Mouse (Mus musculus): ENCODE results near the gene Mylk4. TPM values are rescaled to one million over a fixed set of nuclear protein-coding genes. Genes with fewer than 3 reads are reported as not detected.

Mylk4 gene
- polyA plus RNA-seq, 1 experiment from 2014 or later: 0.10 TPM

DNA sequence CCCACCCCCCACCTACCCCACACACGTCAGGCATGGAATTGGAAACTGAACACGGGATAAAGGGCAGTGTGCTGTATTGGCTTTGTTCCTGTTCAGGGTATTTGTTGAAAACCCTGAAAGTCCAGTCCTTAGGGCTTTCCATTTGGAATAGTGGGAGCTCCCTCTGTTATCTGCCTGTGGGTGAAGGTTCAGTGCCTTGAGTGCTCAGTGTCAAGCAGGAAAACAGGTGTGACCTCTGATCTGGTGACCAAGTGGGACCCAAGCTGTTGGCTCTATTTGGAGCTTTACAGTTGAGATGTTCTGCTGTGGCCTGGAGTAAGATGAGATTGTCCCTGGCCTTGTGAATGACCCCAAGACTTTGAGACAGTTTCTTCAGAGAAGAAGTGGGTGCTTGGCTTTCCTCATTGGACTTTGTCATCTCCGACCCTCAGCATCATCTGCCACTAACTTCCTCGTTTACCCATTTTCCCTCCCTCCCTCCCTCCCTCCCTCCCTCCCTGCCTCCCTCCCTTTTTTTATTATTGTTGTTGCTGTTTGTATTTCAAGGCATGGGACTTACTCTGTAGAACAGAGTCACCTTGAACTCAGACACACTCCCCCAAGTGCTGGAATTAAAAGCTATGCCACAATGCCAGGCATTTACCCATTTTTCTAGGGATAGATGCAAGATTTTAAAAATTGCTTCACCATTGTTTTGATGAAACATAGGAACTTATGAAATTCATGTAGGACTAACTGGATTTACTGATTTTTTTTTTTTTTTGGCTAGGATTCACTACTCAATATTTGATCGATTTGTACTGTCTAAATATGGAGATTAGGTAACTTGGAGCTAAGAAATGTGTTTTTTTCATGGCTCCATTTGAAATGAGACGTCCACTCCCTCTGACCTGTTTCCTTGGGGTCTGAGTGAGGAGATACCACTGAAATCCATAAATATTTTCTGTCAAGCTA is 40.9 kb upstream of the Mylk4 start:
- Histone ChIP-seq H3K27me3 (ENCODE audit: control insufficient read depth, insufficient read depth, low read depth, low read length) (no peaks in the 10 kb centered on the region), H3K4me3 (ENCODE audit: low read depth, low read length) (no peak overlapping the region), H3K9ac (ENCODE audit: low read depth, low read length) (no peak overlapping the region), H3K36me3 (ENCODE audit: control insufficient read depth, insufficient read depth, low read length) (peaks cover 20% of the 10 kb centered on the region), H3K4me2 (ENCODE audit: low read length) (no peak overlapping the region), H3K27ac (ENCODE audit: low read length) (no peak overlapping the region), H3K9me3 (replicated peaks; ENCODE audit: control insufficient read depth, low read length, poor library complexity, severe bottlenecking) (no peaks in the 10 kb centered on the region), H3K4me1 (ENCODE audit: control insufficient read depth, insufficient read depth, low read length) (no peaks in the 10 kb centered on the region)
- WGBS: 82% methylated on average over 6 of the region's 6 CpGs
- no peak for ATAC-seq

- Histone ChIP-seq H3K9me3 (replicated peaks; ENCODE audit: control insufficient read depth, low read length, poor library complexity, severe bottlenecking) (no peaks in the 10 kb centered on the region), H3K9ac (ENCODE audit: low read depth, low read length) (no peak overlapping the region), H3K27me3 (ENCODE audit: control insufficient read depth, insufficient read depth, low read depth, low read length) (no peaks in the 10 kb centered on the region), H3K27ac (ENCODE audit: low read length) (no peak overlapping the region), H3K4me2 (ENCODE audit: low read length) (no peak overlapping the region), H3K36me3 (ENCODE audit: control insufficient read depth, insufficient read depth, low read length) (peaks cover 26% of the 10 kb centered on the region), H3K4me3 (ENCODE audit: low read depth, low read length) (no peak overlapping the region), H3K4me1 (ENCODE audit: control insufficient read depth, insufficient read depth, low read length) (no peaks in the 10 kb centered on the region)
- 91% methylated on average over 6 of the region's 6 CpGs for WGBS
- ATAC-seq: no peak
Observed at GRCm38 (mm10) chr13:32823126-32823525, 39.4 kb upstream of the Mylk4 start.

DNA sequence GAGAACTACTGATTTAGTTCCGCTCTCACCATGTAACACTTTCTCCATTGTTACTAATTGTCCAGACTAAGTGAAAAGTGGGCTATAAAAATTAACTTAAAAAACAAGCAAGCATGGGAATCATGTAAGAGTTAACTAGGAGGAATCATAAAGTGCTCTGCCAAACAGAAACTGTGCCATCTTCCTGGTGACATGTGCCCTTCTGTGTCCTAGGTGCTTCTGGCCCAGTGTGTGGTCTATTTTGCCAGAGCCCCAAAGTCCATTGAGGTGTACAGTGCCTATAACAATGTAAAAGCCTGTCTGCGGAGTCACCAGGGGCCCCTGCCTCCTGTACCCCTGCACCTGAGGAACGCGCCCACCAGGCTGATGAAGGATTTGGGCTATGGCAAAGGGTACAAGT is 37.9 kb upstream of the Mylk4 start:
- Histone ChIP-seq H3K9ac (ENCODE audit: low read depth, low read length) (no peak overlapping the region), H3K4me1 (ENCODE audit: control insufficient read depth, insufficient read depth, low read length) (no peaks in the 10 kb centered on the region), H3K9me3 (replicated peaks; ENCODE audit: control insufficient read depth, low read length, poor library complexity, severe bottlenecking) (no peaks in the 10 kb centered on the region), H3K27me3 (ENCODE audit: control insufficient read depth, insufficient read depth, low read depth, low read length) (no peaks in the 10 kb centered on the region), H3K4me3 (ENCODE audit: low read depth, low read length) (no peak overlapping the region), H3K4me2 (ENCODE audit: low read length) (no peak overlapping the region), H3K36me3 (ENCODE audit: control insufficient read depth, insufficient read depth, low read length) (peaks cover 26% of the 10 kb centered on the region), H3K27ac (ENCODE audit: low read length) (no peak overlapping the region)
- 96% methylated on average over 4 of the region's 4 CpGs for WGBS
- ATAC-seq: no peak

DNA sequence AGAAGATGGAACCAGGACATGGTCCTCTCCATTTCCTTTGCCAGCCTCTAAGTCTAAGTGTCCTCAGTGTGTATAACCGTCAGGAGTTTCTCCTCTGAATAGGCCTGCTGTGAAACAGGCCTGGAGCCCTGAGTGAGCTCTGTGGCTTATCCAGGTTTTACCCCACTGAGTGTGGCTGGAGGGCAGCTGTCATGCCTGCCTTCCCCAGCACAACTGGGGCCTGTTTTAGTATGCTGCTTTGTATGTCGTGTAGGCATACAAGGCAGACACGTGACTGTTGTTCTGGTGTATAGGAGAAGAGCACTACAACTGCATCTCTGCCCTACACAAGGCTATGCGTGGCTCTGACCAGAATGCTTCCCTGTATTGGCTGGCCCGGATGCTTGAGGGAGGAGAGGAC is 36.2 kb upstream of the Mylk4 start:
- Histone ChIP-seq H3K9me3 (replicated peaks; ENCODE audit: control insufficient read depth, low read length, poor library complexity, severe bottlenecking) (no peaks in the 10 kb centered on the region), H3K9ac (ENCODE audit: low read depth, low read length) (no peak overlapping the region), H3K36me3 (ENCODE audit: control insufficient read depth, insufficient read depth, low read length) (peaks cover 33% of the 10 kb centered on the region), H3K27me3 (ENCODE audit: control insufficient read depth, insufficient read depth, low read depth, low read length) (no peaks in the 10 kb centered on the region), H3K27ac (ENCODE audit: low read length) (no peak overlapping the region), H3K4me1 (ENCODE audit: control insufficient read depth, insufficient read depth, low read length) (no peaks in the 10 kb centered on the region), H3K4me3 (ENCODE audit: low read depth, low read length) (no peak overlapping the region), H3K4me2 (ENCODE audit: low read length) (no peak overlapping the region)
- 93% methylated on average over 5 of the region's 5 CpGs for WGBS
- ATAC-seq: peak; percentile 15; the same call in 1 of the 2 replicates

DNA sequence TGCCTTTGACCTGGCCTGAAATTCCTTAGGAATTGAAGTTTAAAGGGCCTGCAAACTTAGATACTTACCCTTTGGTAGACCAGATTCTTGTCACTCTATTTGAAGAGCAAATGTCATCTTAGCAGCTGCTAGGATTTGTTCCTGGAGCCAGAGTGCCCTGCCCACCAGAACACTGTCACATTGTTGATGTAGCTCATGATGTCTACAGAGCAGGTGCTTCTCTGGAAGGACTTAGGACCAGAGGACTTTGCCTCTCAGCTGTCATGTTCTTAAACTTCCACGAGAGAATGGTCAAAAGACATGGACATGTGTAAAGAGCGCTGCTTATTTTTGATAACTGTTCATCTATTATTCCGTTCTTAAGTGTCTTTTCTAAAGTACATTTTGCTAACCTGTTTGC is 35.5 kb upstream of the Mylk4 start:
- H3K27me3 ChIP-seq (ENCODE audit: control insufficient read depth, insufficient read depth, low read depth, low read length): no peaks in the 10 kb centered on the region
- no peak for ATAC-seq
- no peaks in the 10 kb centered on the region for H3K4me1 ChIP-seq (ENCODE audit: control insufficient read depth, insufficient read depth, low read length)
- no peak overlapping the region for H3K27ac ChIP-seq (ENCODE audit: low read length)
- H3K9ac ChIP-seq (ENCODE audit: low read depth, low read length): no peak overlapping the region
- no peak overlapping the region for H3K4me2 ChIP-seq (ENCODE audit: low read length)
- H3K36me3 ChIP-seq (ENCODE audit: control insufficient read depth, insufficient read depth, low read length): peaks cover 36% of the 10 kb centered on the region
- no peaks in the 10 kb centered on the region for H3K9me3 ChIP-seq (replicated peaks; ENCODE audit: control insufficient read depth, low read length, poor library complexity, severe bottlenecking)
- 98% methylated on average over 3 of the region's 3 CpGs for WGBS
- H3K4me3 ChIP-seq (ENCODE audit: low read depth, low read length): no peak overlapping the region

DNA sequence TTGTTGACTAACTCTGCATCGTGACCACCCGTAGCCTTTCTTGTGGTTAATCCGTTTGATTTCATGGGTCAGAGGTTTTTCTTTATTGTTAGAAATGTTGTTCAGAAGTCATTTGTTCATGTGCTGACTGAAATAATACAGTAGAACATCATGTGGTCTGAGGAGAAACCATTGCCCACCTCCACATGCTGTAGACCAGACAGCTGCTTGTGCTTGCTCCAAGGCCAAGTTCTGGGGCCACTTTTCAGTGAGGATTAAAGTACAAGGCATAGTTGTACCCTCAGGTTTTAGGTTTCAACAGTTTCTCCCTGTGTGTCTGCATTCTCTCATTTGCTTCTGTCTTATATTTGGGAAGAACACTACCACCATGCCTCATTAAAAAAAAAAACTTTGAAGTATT is 23.9 kb upstream of the Mylk4 start:
- Histone ChIP-seq H3K4me3 (ENCODE audit: low read depth, low read length) (no peak overlapping the region), H3K27ac (ENCODE audit: low read length) (no peak overlapping the region), H3K4me1 (ENCODE audit: control insufficient read depth, insufficient read depth, low read length) (peaks cover 21% of the 10 kb centered on the region), H3K9me3 (replicated peaks; ENCODE audit: control insufficient read depth, low read length, poor library complexity, severe bottlenecking) (no peaks in the 10 kb centered on the region), H3K9ac (ENCODE audit: low read depth, low read length) (no peak overlapping the region), H3K4me2 (ENCODE audit: low read length) (no peak overlapping the region), H3K36me3 (ENCODE audit: control insufficient read depth, insufficient read depth, low read length) (peaks cover 19% of the 10 kb centered on the region), H3K27me3 (ENCODE audit: control insufficient read depth, insufficient read depth, low read depth, low read length) (no peaks in the 10 kb centered on the region)
- WGBS: 28% methylated on average over 3 of the region's 3 CpGs
- ATAC-seq: no peak

- peaks cover 19% of the 10 kb centered on the region for H3K36me3 ChIP-seq (ENCODE audit: control insufficient read depth, insufficient read depth, low read length)
- no peak overlapping the region for H3K4me3 ChIP-seq (ENCODE audit: low read depth, low read length)
- WGBS: 68% methylated on average over 7 of the region's 7 CpGs
- no peak overlapping the region for H3K4me2 ChIP-seq (ENCODE audit: low read length)
- H3K9me3 ChIP-seq (replicated peaks; ENCODE audit: control insufficient read depth, low read length, poor library complexity, severe bottlenecking): no peaks in the 10 kb centered on the region
- H3K27ac ChIP-seq (ENCODE audit: low read length): no peak overlapping the region
- H3K27me3 ChIP-seq (ENCODE audit: control insufficient read depth, insufficient read depth, low read depth, low read length): no peaks in the 10 kb centered on the region
- ATAC-seq: no peak
- H3K9ac ChIP-seq (ENCODE audit: low read depth, low read length): no peak overlapping the region
- peaks cover 21% of the 10 kb centered on the region for H3K4me1 ChIP-seq (ENCODE audit: control insufficient read depth, insufficient read depth, low read length)
Observed at GRCm38 (mm10) chr13:32806820-32807219, 23.1 kb upstream of the Mylk4 start.

GRCm38 (mm10) chr13:32803701-32804345 is 20.1 kb upstream of the Mylk4 start:
- H3K36me3 ChIP-seq (ENCODE audit: control insufficient read depth, insufficient read depth, low read length): peaks cover 17% of the 10 kb centered on the region
- H3K9ac ChIP-seq (ENCODE audit: low read depth, low read length): peak overlapping the region; percentile 94
- peak overlapping the region; percentile 97 for H3K4me3 ChIP-seq (ENCODE audit: low read depth, low read length)
- 63% methylated on average over 4 of the region's 4 CpGs for WGBS
- peak overlapping the region; percentile 80 for H3K4me2 ChIP-seq (ENCODE audit: low read length)
- H3K9me3 ChIP-seq (replicated peaks; ENCODE audit: control insufficient read depth, low read length, poor library complexity, severe bottlenecking): no peaks in the 10 kb centered on the region
- H3K27me3 ChIP-seq (ENCODE audit: control insufficient read depth, insufficient read depth, low read depth, low read length): no peaks in the 10 kb centered on the region
- H3K4me1 ChIP-seq (ENCODE audit: control insufficient read depth, insufficient read depth, low read length): peaks cover 24% of the 10 kb centered on the region
- no peak overlapping the region for H3K27ac ChIP-seq (ENCODE audit: low read length)
- ATAC-seq: no peak
